Mouse (Mus musculus) heart, embryonic 12.5 days (tissue): ENCODE results near the gene Xcl1. TPM values are rescaled to one million over a fixed set of nuclear protein-coding genes. Genes with fewer than 3 reads are reported as not detected.

Experiments used
- ATAC-seq: fragments of 200-750 bp; cut with Nextera tagmentation; 2 replicates; pipeline ENCODE4 v1.8.0; 2017; ENCODE audit warnings: moderate TSS enrichment, moderate library complexity; ENCODE audit not compliant: insufficient number of reproducible peaks, low FRiP score
- H3K27ac ChIP-seq: fragments of 300-500 bp; sonication (generic); 2 replicates; pipeline ENCODE4 v1.5.1; 2016; ENCODE audit warnings: mild to moderate bottlenecking, moderate library complexity; ENCODE audit not compliant: poor library complexity, severe bottlenecking
- H3K27me3 ChIP-seq: fragments of 300-500 bp; sonication (generic); replicated peaks from 2 replicates; pipeline ENCODE4 v1.6.1; 2016; ENCODE audit warnings: mild to moderate bottlenecking, moderate library complexity
- H3K36me3 ChIP-seq: fragments of 300-500 bp; sonication (generic); 2 replicates; pipeline ENCODE4 v1.6.1; 2016; ENCODE audit warnings: mild to moderate bottlenecking, moderate library complexity
- H3K4me1 ChIP-seq: fragments of 300-500 bp; sonication (generic); replicated peaks from 2 replicates; pipeline ENCODE4 v1.6.1; 2016; ENCODE audit warnings: mild to moderate bottlenecking
- H3K4me2 ChIP-seq: fragments of 300-500 bp; sonication (generic); 2 replicates; pipeline ENCODE4 v1.6.1; 2016; ENCODE audit warnings: mild to moderate bottlenecking, moderate library complexity
- H3K4me3 ChIP-seq: fragments of 300-500 bp; sonication (generic); 2 replicates; pipeline ENCODE4 v1.5.1; 2016; ENCODE audit warnings: mild to moderate bottlenecking
- H3K9ac ChIP-seq: fragments of 300-500 bp; sonication (generic); 2 replicates; pipeline ENCODE4 v1.6.1; 2016; ENCODE audit warnings: mild to moderate bottlenecking, moderate library complexity
- H3K9me3 ChIP-seq: fragments of 300-500 bp; sonication (generic); replicated peaks from 2 replicates; pipeline ENCODE4 v1.6.1; 2016; ENCODE audit warnings: mild to moderate bottlenecking, moderate library complexity
- WGBS: fragments of 180-500 bp; shearing (Covaris S2); methylation state at CpG from one replicate; pipeline ENCODE4 v1.1.7; 2016; 5-methylcytosine and 5-hydroxymethylcytosine counted together
- polyA plus RNA-seq: library from polyadenylated mRNA; unstranded; fragments of >200 nt; fragmentation: Nextera tagmentation; extraction: Ambion mirVana; gene quantifications from 2 replicates; pipeline ENCODE4 v1.2.1, GENCODE M21; 2016

Xcl1 gene
- polyA plus RNA-seq, 1 experiment from 2014 or later, result not detected

DNA sequence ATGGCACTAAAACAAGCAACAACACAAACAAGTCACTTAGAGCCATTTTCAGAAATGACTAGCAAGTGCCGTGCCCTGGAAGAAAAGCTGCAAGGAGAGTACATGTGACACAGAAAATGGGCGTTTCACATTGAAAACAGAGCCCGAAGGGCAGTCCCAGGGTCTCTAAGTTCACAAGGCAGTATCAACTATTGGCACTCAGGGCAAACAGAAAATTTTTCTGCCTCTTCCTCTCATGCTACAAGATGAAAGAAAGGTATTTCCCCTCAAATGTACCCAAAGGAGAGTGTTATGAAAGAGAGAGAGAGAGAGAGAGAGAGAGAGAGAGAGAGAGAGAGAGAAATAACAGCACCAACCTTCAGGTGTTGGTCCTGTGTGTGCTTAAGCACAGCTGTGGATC is 53.4 kb downstream of the Xcl1 start:
- WGBS, result 73% methylated on average over 3 of the region's 3 CpGs

More for the DNA sequence above, 53.4 kb downstream of the Xcl1 start:
- no peak overlapping the region for H3K4me2 ChIP-seq
- no peak overlapping the region for H3K9ac ChIP-seq
- H3K27me3 ChIP-seq, result no peaks in the 10 kb centered on the region
- no peaks in the 10 kb centered on the region for H3K4me1 ChIP-seq
- no peak for ATAC-seq
- H3K9me3 ChIP-seq, result no peaks in the 10 kb centered on the region
- H3K27ac ChIP-seq, result no peak overlapping the region
- no peaks in the 10 kb centered on the region for H3K36me3 ChIP-seq
- no peak overlapping the region for H3K4me3 ChIP-seq

Other genes starting within 250 kb of the Xcl1 start
- 1.7 and 2.1 TPM in 2 replicates for gene Dpt, start 138.9 kb downstream of the Xcl1 start, polyA plus RNA-seq
- gene Tbx19, start 225.2 kb upstream of the Xcl1 start, polyA plus RNA-seq, result not detected in 2 replicates